Mouse (Mus musculus) MEL (cell line): Measurements from ENCODE around the gene Aqp8. TPM values are rescaled to one million over a fixed set of nuclear protein-coding genes. Genes with fewer than 3 reads are reported as not detected.

Source experiments
- DNase-seq: peaks from one replicate; pipeline ENCODE4 v3.0.0; 2011; ENCODE audit warnings: low read depth, low spot score
- H3K27ac ChIP-seq: 2 replicates; pipeline ENCODE4 v1.5.1; 2012; ENCODE audit warnings: low read depth, mild to moderate bottlenecking, control low read depth, low read length, moderate library complexity; ENCODE audit not compliant: control insufficient read depth
- H3K27me3 ChIP-seq, 2 experiments: fragments of 150-350 bp in 1 of 2; sonication (generic) in 1 of 2; 2 replicates each; pipeline ENCODE4 v1.6.1; 2012; ENCODE audit warnings: low read length in 2 of 2, mild to moderate bottlenecking in 2 of 2, improper control_type of control experiment in 1 of 2, moderate library complexity in 1 of 2; ENCODE audit not compliant: insufficient read depth in 2 of 2, control insufficient read depth in 1 of 2
- H3K36me3 ChIP-seq, 2 experiments: 2 replicates each; pipeline ENCODE4 v1.6.1; 2012 to 2014; ENCODE audit warnings: low read length in 2 of 2, improper control_type of control experiment in 1 of 2, inconsistent platforms in 1 of 2, mild to moderate bottlenecking in 1 of 2; ENCODE audit not compliant: insufficient read depth in 2 of 2, control insufficient read depth in 1 of 2
- H3K4me1 ChIP-seq, 2 experiments: fragments of 150-350 bp in 1 of 2; sonication (generic) in 1 of 2; 2 replicates each; pipeline ENCODE4 v1.6.1; 2012; ENCODE audit warnings: low read length in 2 of 2, improper control_type of control experiment in 1 of 2, mild to moderate bottlenecking in 1 of 2; ENCODE audit not compliant: insufficient read depth in 2 of 2, control insufficient read depth in 1 of 2
- H3K4me3 ChIP-seq, 2 experiments: fragments of 150-350 bp in 1 of 2; sonication (generic) in 1 of 2; 2 replicates each; pipeline ENCODE4 v1.5.1; 2012; ENCODE audit warnings: low read depth in 2 of 2, low read length in 2 of 2, mild to moderate bottlenecking in 2 of 2, moderate library complexity in 2 of 2, control low read depth in 1 of 2, improper control_type of control experiment in 1 of 2; ENCODE audit not compliant: control insufficient read depth in 1 of 2, insufficient read depth in 1 of 2
- H3K79me2 ChIP-seq: 2 replicates; pipeline ENCODE4 v1.6.1; 2012; ENCODE audit warnings: mild to moderate bottlenecking, low read length, moderate library complexity; ENCODE audit not compliant: control insufficient read depth, poor library complexity, insufficient read depth
- H3K9ac ChIP-seq: 2 replicates; pipeline ENCODE4 v1.6.1; 2012; ENCODE audit warnings: low read depth, mild to moderate bottlenecking, control low read depth, low read length, moderate library complexity; ENCODE audit not compliant: control insufficient read depth, poor library complexity, severe bottlenecking
- H3K9me3 ChIP-seq: fragments of 150-350 bp; sonication (generic); replicated peaks from 2 replicates; pipeline ENCODE4 v1.6.1; 2012; ENCODE audit warnings: mild to moderate bottlenecking, low read length, improper control_type of control experiment, moderate library complexity; ENCODE audit not compliant: insufficient read depth
- BHLHE40 ChIP-seq: IDR thresholded peaks from 2 replicates; pipeline ENCODE4 v1.6.1; 2012; ENCODE audit warnings: low read depth, mild to moderate bottlenecking, inconsistent platforms, low read length, improper control_type of control experiment, borderline replicate concordance
- CHD1 ChIP-seq: IDR thresholded peaks from 2 replicates; pipeline ENCODE4 v1.6.1; 2012; ENCODE audit warnings: low read depth, mild to moderate bottlenecking, inconsistent platforms, low read length, improper control_type of control experiment
- CHD2 ChIP-seq: IDR thresholded peaks from 2 replicates; pipeline ENCODE4 v1.6.1; 2011; ENCODE audit warnings: low read length, improper control_type of control experiment
- CTCF ChIP-seq, 3 experiments: IDR thresholded peaks in 2 of 3; conservative IDR thresholded peaks in 1 of 3; 2 replicates each; pipeline ENCODE4 v1.5.1; 2011 to 2012; ENCODE audit warnings: low read length in 3 of 3, low read depth in 2 of 3, mild to moderate bottlenecking in 2 of 3, improper control_type of control experiment in 1 of 3, inconsistent platforms in 1 of 3, mixed read lengths in 1 of 3, moderate library complexity in 1 of 3; ENCODE audit not compliant: control insufficient read depth in 1 of 3, insufficient read depth in 1 of 3, poor library complexity in 1 of 3, severe bottlenecking in 1 of 3
- E2F4 ChIP-seq: IDR thresholded peaks from 2 replicates; pipeline ENCODE4 v1.6.1; 2011; ENCODE audit warnings: low read depth, low read length, improper control_type of control experiment, borderline replicate concordance
- ETS1 ChIP-seq: IDR thresholded peaks from 2 replicates; pipeline ENCODE4 v1.6.1; 2012; ENCODE audit warnings: low read depth, mild to moderate bottlenecking, inconsistent platforms, low read length, improper control_type of control experiment, moderate library complexity
- GABPA ChIP-seq: IDR thresholded peaks from 2 replicates; pipeline ENCODE4 v1.6.1; 2012; ENCODE audit warnings: low read depth, mild to moderate bottlenecking, inconsistent platforms, low read length, improper control_type of control experiment, moderate library complexity
- GATA1 ChIP-seq: IDR thresholded peaks from 2 replicates; pipeline ENCODE4 v1.6.1; 2011; ENCODE audit warnings: low read depth, low read length, improper control_type of control experiment
- JUND ChIP-seq: IDR thresholded peaks from 2 replicates; pipeline ENCODE4 v1.6.1; 2011; ENCODE audit warnings: low read depth, mild to moderate bottlenecking, improper control_type of control experiment, low read length
- KAT2A ChIP-seq: conservative IDR thresholded peaks from 2 replicates; pipeline ENCODE4 v1.6.1; 2012; ENCODE audit warnings: low read depth, low read length, improper control_type of control experiment, inconsistent platforms
- MAFK ChIP-seq: IDR thresholded peaks from 2 replicates; pipeline ENCODE4 v1.6.1; 2011; ENCODE audit warnings: low read depth, mild to moderate bottlenecking, low read length, improper control_type of control experiment, borderline replicate concordance
- MAX ChIP-seq: IDR thresholded peaks from 2 replicates; pipeline ENCODE4 v1.6.1; 2011; ENCODE audit warnings: low read length, improper control_type of control experiment
- MAZ ChIP-seq: IDR thresholded peaks from 2 replicates; pipeline ENCODE4 v1.6.1; 2012; ENCODE audit warnings: low read depth, mild to moderate bottlenecking, inconsistent platforms, low read length, improper control_type of control experiment
- MEF2A ChIP-seq: IDR thresholded peaks from 2 replicates; pipeline ENCODE4 v1.6.1; 2014; ENCODE audit warnings: low read depth, mild to moderate bottlenecking, inconsistent platforms, low read length, improper control_type of control experiment; ENCODE audit not compliant: poor library complexity, insufficient replicate concordance, severe bottlenecking; ENCODE audit errors: extremely low read depth
- MYB ChIP-seq: IDR thresholded peaks from 2 replicates; pipeline ENCODE4 v1.6.1; 2011; ENCODE audit warnings: mild to moderate bottlenecking, low read depth, low read length, improper control_type of control experiment
- NELFE ChIP-seq: IDR thresholded peaks from 2 replicates; pipeline ENCODE4 v1.6.1; 2011; ENCODE audit warnings: low read depth, low read length, improper control_type of control experiment
- NRF1 ChIP-seq: IDR thresholded peaks from 2 replicates; pipeline ENCODE4 v1.6.1; 2014; ENCODE audit warnings: low read depth, mild to moderate bottlenecking, inconsistent platforms, low read length, improper control_type of control experiment, moderate library complexity; ENCODE audit not compliant: poor library complexity, insufficient read depth, severe bottlenecking
- POLR2AphosphoS2 ChIP-seq: IDR thresholded peaks from 2 replicates; pipeline ENCODE4 v1.6.1; 2011; ENCODE audit warnings: low read length, improper control_type of control experiment
- RAD21 ChIP-seq: IDR thresholded peaks from 2 replicates; pipeline ENCODE4 v1.6.1; 2011; ENCODE audit warnings: mild to moderate bottlenecking, low read depth, low read length, improper control_type of control experiment
- RCOR1 ChIP-seq: IDR thresholded peaks from 2 replicates; pipeline ENCODE4 v1.6.1; 2012; ENCODE audit warnings: low read depth, mild to moderate bottlenecking, inconsistent platforms, low read length, improper control_type of control experiment
- SIN3A ChIP-seq: IDR thresholded peaks from 2 replicates; pipeline ENCODE4 v1.6.1; 2012; ENCODE audit warnings: low read length, improper control_type of control experiment, inconsistent platforms
- SMC3 ChIP-seq: IDR thresholded peaks from 2 replicates; pipeline ENCODE4 v1.6.1; 2011; ENCODE audit warnings: low read depth, low read length, improper control_type of control experiment
- TAL1 ChIP-seq: IDR thresholded peaks from 2 replicates; pipeline ENCODE4 v1.6.1; 2012; ENCODE audit warnings: mild to moderate bottlenecking, inconsistent platforms, low read length, moderate library complexity, mixed read lengths
- TCF12 ChIP-seq: IDR thresholded peaks from 2 replicates; pipeline ENCODE4 v1.6.1; 2014; ENCODE audit warnings: low read depth, mild to moderate bottlenecking, inconsistent platforms, low read length, improper control_type of control experiment, moderate library complexity
- UBTF ChIP-seq: IDR thresholded peaks from 2 replicates; pipeline ENCODE4 v1.6.1; 2012; ENCODE audit warnings: low read depth, mild to moderate bottlenecking, inconsistent platforms, low read length, improper control_type of control experiment, moderate library complexity, borderline replicate concordance; ENCODE audit not compliant: insufficient read depth
- USF1 ChIP-seq: IDR thresholded peaks from 2 replicates; pipeline ENCODE4 v1.6.1; 2014; ENCODE audit warnings: low read depth, mild to moderate bottlenecking, inconsistent platforms, low read length, improper control_type of control experiment, moderate library complexity
- USF2 ChIP-seq, 2 experiments: IDR thresholded peaks; 2 replicates each; pipeline ENCODE4 v1.6.1; 2011 to 2012; ENCODE audit warnings: improper control_type of control experiment in 2 of 2, low read length in 2 of 2, borderline replicate concordance in 1 of 2, inconsistent platforms in 1 of 2, low read depth in 1 of 2, mild to moderate bottlenecking in 1 of 2; ENCODE audit not compliant: insufficient read depth in 1 of 2
- ZMIZ1 ChIP-seq: IDR thresholded peaks from 2 replicates; pipeline ENCODE4 v1.6.1; 2012; ENCODE audit warnings: low read depth, mild to moderate bottlenecking, inconsistent platforms, low read length, improper control_type of control experiment, moderate library complexity
- ZNF384 ChIP-seq: IDR thresholded peaks from 2 replicates; pipeline ENCODE4 v1.6.1; 2012; ENCODE audit warnings: low read depth, mild to moderate bottlenecking, inconsistent platforms, low read length, improper control_type of control experiment
- polyA plus RNA-seq, 2 experiments: library from polyadenylated mRNA; stranded (reverse) in 1 of 2; unstranded in 1 of 2; fragments of >175 nt in 1 of 2; fragments of >200 nt in 1 of 2; gene quantifications; 2 replicates each; pipeline versions ENCODE4 v1.2.1 to v1.2.4; 2012; ENCODE audit warnings: low replicate concordance in 2 of 2, low read depth in 1 of 2; ENCODE audit not compliant: insufficient read length in 2 of 2, insufficient read depth in 1 of 2, missing spikeins in 1 of 2
- total RNA-seq: library from RNA; depleted of rRNA; stranded (reverse); fragments of 300-350 nt; gene quantifications from 2 replicates; pipeline ENCODE4 v1.2.3, GENCODE M21; 2012

Gene Aqp8
- total and polyA plus RNA-seq, 3 experiments: 0.46 to 2.1 TPM; not detected in 1

GRCm38 (mm10) chr7:123425134-123425757, 36.8 kb upstream of the Aqp8 start:
- Histone ChIP-seq H3K4me3 (no peak overlapping the region), H3K9ac (no peak overlapping the region), H3K27me3 (no peaks in the 10 kb centered on the region), H3K27ac (no peak overlapping the region), H3K79me2 (no peaks in the 10 kb centered on the region), H3K4me1 (no peaks in the 10 kb centered on the region), H3K9me3 (no peaks in the 10 kb centered on the region), H3K36me3 (peaks cover 0 to 2% of the 10 kb centered on the region in 2 experiments; a peak in 1 of 4 replicates)
- TF ChIP-seq TAL1: no peak
- TF ChIP-seq MEF2A: no peak
- no peak for TF ChIP-seq ZNF384
- no peak for TF ChIP-seq MAFK
- TF ChIP-seq GABPA: no peak
- no peak for TF ChIP-seq NELFE
- no peak for TF ChIP-seq USF2 (IDR thresholded peaks at IDR 0.05; ENCODE audit: borderline replicate concordance in 1 of 2, insufficient read depth in 1 of 2, low read depth in 1 of 2, low read length in 2 of 2)
- TF ChIP-seq RAD21: no peak
- TF ChIP-seq ETS1: no peak
- no peak for TF ChIP-seq KAT2A
- no peak for TF ChIP-seq JUND
- no peak for TF ChIP-seq GATA1
- TF ChIP-seq MAX: no peak
- no peak for TF ChIP-seq USF1
- TF ChIP-seq MAZ: no peak
- no peak for TF ChIP-seq CHD1
- DNase-seq: no peak

- H3K27ac ChIP-seq: no peak overlapping the region
Observed at GRCm38 (mm10) chr7:123429624-123430410, 32.3 kb upstream of the Aqp8 start.

More at GRCm38 (mm10) chr7:123429624-123430410, 32.3 kb upstream of the Aqp8 start:
- Histone ChIP-seq H3K9ac (no peak overlapping the region), H3K79me2 (no peaks in the 10 kb centered on the region), H3K4me3 (no peak overlapping the region), H3K4me1 (no peaks in the 10 kb centered on the region), H3K9me3 (no peaks in the 10 kb centered on the region), H3K36me3 (no peaks in the 10 kb centered on the region), H3K27me3 (no peaks in the 10 kb centered on the region)
- TF ChIP-seq BHLHE40 (no peak), MEF2A (no peak), POLR2AphosphoS2 (no peak), MYB (no peak), USF1 (no peak), E2F4 (no peak), MAX (no peak), SIN3A (no peak), SMC3 (no peak), KAT2A (no peak), ZMIZ1 (no peak), CHD2 (no peak), TCF12 (no peak), NRF1 (no peak), NELFE (no peak), RCOR1 (no peak), RAD21 (no peak), MAFK (no peak), UBTF (no peak), CTCF (IDR thresholded peaks at IDR 0.05 in 2 of 3, conservative IDR thresholded peaks at IDR 0.05 in 1 of 3; ENCODE audit: control insufficient read depth in 1 of 3, insufficient read depth in 1 of 3, low read depth in 2 of 3, low read length in 3 of 3, poor library complexity in 1 of 3, severe bottlenecking in 1 of 3) (no peak)
- DNase-seq: no peak
